Mouse (Mus musculus): Measurements from ENCODE around the gene Fuk. TPM values are rescaled to one million over a fixed set of nuclear protein-coding genes. Genes with fewer than 3 reads are reported as not detected.
"Not testable (repeated sequence)": the region's sequence is repeated elsewhere in the genome, so short reads cannot be mapped to it uniquely, and the experiment has no call there.

Gene Fuk
- polyA plus RNA-seq, 1 experiment: 22.1 TPM

- TF ChIP-seq POLR2A (IDR thresholded peaks at IDR 0.05; ENCODE audit: control insufficient read depth, extremely low read depth, insufficient read depth, low read length, poor library complexity): no peak
- no peak for TF ChIP-seq CTCF (IDR thresholded peaks at IDR 0.05; ENCODE audit: borderline replicate concordance, control insufficient read depth, extremely low read depth, insufficient read depth, low read length, poor library complexity)
- Histone ChIP-seq H3K4me1 (replicated peaks; ENCODE audit: control insufficient read depth, insufficient read depth, low read length) (no peaks in the 10 kb centered on the region), H3K27me3 (ENCODE audit: control insufficient read depth, insufficient read depth, low read length) (no peaks in the 10 kb centered on the region), H3K4me3 (ENCODE audit: control insufficient read depth, insufficient read depth, low read length) (no peak overlapping the region), H3K36me3 (ENCODE audit: control insufficient read depth, insufficient read depth, low read length) (peaks cover 22% of the 10 kb centered on the region), H3K27ac (ENCODE audit: control insufficient read depth, insufficient read depth, low read length) (no peak overlapping the region)
- WGBS: 93% methylated on average over 3 of the region's 3 CpGs
- no peak for DNase-seq
Observed at GRCm38 (mm10) chr8:110886634-110887033, 15.7 kb downstream of the Fuk start.

DNA sequence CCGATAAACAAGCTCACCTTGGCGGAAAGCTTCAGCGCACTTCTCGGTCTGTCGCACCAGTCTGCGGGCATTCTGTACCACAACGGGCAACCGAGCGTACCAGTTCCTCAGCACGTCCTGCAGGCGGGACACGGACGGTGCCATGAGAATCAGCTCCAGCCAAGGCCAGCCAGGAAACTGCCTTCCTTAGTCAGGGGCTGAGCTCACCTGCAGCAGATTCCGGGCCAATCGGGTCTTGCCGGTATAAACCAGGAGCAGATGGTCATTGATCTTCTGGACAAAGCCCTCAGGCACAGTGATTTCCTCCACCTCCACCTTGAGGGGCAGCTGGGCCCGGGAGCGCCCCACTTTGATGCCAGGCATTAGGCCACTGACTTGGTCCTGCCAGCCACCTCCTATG is 18.5 kb downstream of the Fuk start:
- TF ChIP-seq POLR2A (IDR thresholded peaks at IDR 0.05; ENCODE audit: control insufficient read depth, extremely low read depth, insufficient read depth, low read length, poor library complexity) (no peak), CTCF (IDR thresholded peaks at IDR 0.05; ENCODE audit: borderline replicate concordance, control insufficient read depth, extremely low read depth, insufficient read depth, low read length, poor library complexity) (no peak)
- Histone ChIP-seq H3K27me3 (ENCODE audit: control insufficient read depth, insufficient read depth, low read length) (no peaks in the 10 kb centered on the region), H3K4me3 (ENCODE audit: control insufficient read depth, insufficient read depth, low read length) (no peak overlapping the region), H3K36me3 (ENCODE audit: control insufficient read depth, insufficient read depth, low read length) (peaks cover 50% of the 10 kb centered on the region), H3K27ac (ENCODE audit: control insufficient read depth, insufficient read depth, low read length) (no peak overlapping the region), H3K4me1 (replicated peaks; ENCODE audit: control insufficient read depth, insufficient read depth, low read length) (no peaks in the 10 kb centered on the region)
- 97% methylated on average over 18 of the region's 18 CpGs for WGBS
- no peak for DNase-seq

- Histone ChIP-seq H3K36me3 (ENCODE audit: control insufficient read depth, insufficient read depth, low read length) (peaks cover 55% of the 10 kb centered on the region), H3K4me3 (ENCODE audit: control insufficient read depth, insufficient read depth, low read length) (no peak overlapping the region), H3K4me1 (replicated peaks; ENCODE audit: control insufficient read depth, insufficient read depth, low read length) (no peaks in the 10 kb centered on the region), H3K27ac (ENCODE audit: control insufficient read depth, insufficient read depth, low read length) (no peak overlapping the region), H3K27me3 (ENCODE audit: control insufficient read depth, insufficient read depth, low read length) (no peaks in the 10 kb centered on the region)
- 97% methylated on average over 10 of the region's 10 CpGs for WGBS
- DNase-seq: no peak
- TF ChIP-seq CTCF (IDR thresholded peaks at IDR 0.05; ENCODE audit: borderline replicate concordance, control insufficient read depth, extremely low read depth, insufficient read depth, low read length, poor library complexity) (no peak), POLR2A (IDR thresholded peaks at IDR 0.05; ENCODE audit: control insufficient read depth, extremely low read depth, insufficient read depth, low read length, poor library complexity) (no peak)
Observed at GRCm38 (mm10) chr8:110881741-110882310, 20.5 kb downstream of the Fuk start.

- DNase-seq: no peak
- WGBS: 57% methylated on average over 4 of the region's 4 CpGs
- Histone ChIP-seq H3K27me3 (ENCODE audit: control insufficient read depth, insufficient read depth, low read length) (no peaks in the 10 kb centered on the region), H3K4me3 (ENCODE audit: control insufficient read depth, insufficient read depth, low read length) (no peak overlapping the region), H3K4me1 (replicated peaks; ENCODE audit: control insufficient read depth, insufficient read depth, low read length) (no peaks in the 10 kb centered on the region), H3K36me3 (ENCODE audit: control insufficient read depth, insufficient read depth, low read length) (peaks cover 70% of the 10 kb centered on the region), H3K27ac (ENCODE audit: control insufficient read depth, insufficient read depth, low read length) (no peak overlapping the region)
- TF ChIP-seq CTCF (IDR thresholded peaks at IDR 0.05; ENCODE audit: borderline replicate concordance, control insufficient read depth, extremely low read depth, insufficient read depth, low read length, poor library complexity) (no peak), POLR2A (IDR thresholded peaks at IDR 0.05; ENCODE audit: control insufficient read depth, extremely low read depth, insufficient read depth, low read length, poor library complexity) (no peak)
Observed at GRCm38 (mm10) chr8:110877862-110878261, 24.4 kb downstream of the Fuk start.

- TF ChIP-seq CTCF (IDR thresholded peaks at IDR 0.05; ENCODE audit: borderline replicate concordance, control insufficient read depth, extremely low read depth, insufficient read depth, low read length, poor library complexity) (no peak), POLR2A (IDR thresholded peaks at IDR 0.05; ENCODE audit: control insufficient read depth, extremely low read depth, insufficient read depth, low read length, poor library complexity) (no peak)
- WGBS: 98% methylated on average over 2 of the region's 2 CpGs
- no peaks in the 10 kb centered on the region for H3K4me1 ChIP-seq (replicated peaks; ENCODE audit: control insufficient read depth, insufficient read depth, low read length)
- H3K27me3 ChIP-seq (ENCODE audit: control insufficient read depth, insufficient read depth, low read length): no peaks in the 10 kb centered on the region
- H3K36me3 ChIP-seq (ENCODE audit: control insufficient read depth, insufficient read depth, low read length): peaks cover 60% of the 10 kb centered on the region
- H3K4me3 ChIP-seq (ENCODE audit: control insufficient read depth, insufficient read depth, low read length): no peak overlapping the region
- no peak overlapping the region for H3K27ac ChIP-seq (ENCODE audit: control insufficient read depth, insufficient read depth, low read length)
- DNase-seq: no peak
Observed at GRCm38 (mm10) chr8:110870501-110870900, 31.8 kb downstream of the Fuk start.

GRCm38 (mm10) chr8:110861347-110862025 is 40.8 kb downstream of the Fuk start:
- WGBS: 97% methylated on average over 7 of the region's 7 CpGs

More at GRCm38 (mm10) chr8:110861347-110862025, 40.8 kb downstream of the Fuk start:
- not testable (repeated sequence) for H3K4me3 ChIP-seq (ENCODE audit: control insufficient read depth, insufficient read depth, low read length); H3K27me3 ChIP-seq (ENCODE audit: control insufficient read depth, insufficient read depth, low read length); DNase-seq; H3K27ac ChIP-seq (ENCODE audit: control insufficient read depth, insufficient read depth, low read length); H3K4me1 ChIP-seq (replicated peaks; ENCODE audit: control insufficient read depth, insufficient read depth, low read length)
- peaks cover 77% of the 10 kb centered on the region for H3K36me3 ChIP-seq (ENCODE audit: control insufficient read depth, insufficient read depth, low read length)

All from thymus, adult 2 months (tissue).